Comparison of ENCODE assay signal across 9 mouse cellular contexts in the genomic region with DNA sequence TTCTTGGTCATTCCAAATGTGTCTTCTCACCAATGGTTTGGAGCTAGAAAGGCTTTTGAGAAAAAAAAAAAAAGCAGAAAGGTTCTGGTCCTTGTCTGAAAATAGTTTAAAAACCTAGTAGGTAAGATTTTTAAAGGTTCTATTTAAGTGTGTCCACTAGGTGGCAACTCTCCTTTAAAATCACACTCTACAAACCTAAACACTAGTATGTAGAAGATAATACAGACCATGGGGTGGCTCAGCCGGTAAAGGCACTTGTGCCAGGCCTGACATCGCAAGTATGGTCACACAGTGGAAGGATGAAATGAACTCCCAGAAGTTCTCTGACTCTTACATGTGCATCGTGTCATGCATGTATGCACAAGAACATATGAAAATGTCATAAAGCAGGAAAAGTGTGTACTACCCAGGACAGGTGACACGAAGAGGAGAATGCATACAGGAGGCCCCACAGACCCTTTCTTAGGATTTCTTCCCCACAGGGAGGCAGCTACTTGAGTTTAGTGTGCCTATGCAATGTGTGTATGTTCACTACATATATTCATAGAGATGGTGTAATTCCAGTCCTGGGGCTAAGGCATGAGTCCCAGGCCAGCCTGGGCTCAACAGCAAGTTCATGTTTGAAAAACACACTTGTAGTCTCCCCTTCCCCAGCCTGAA. TPM values are rescaled to one million over a fixed set of nuclear protein-coding genes. Genes with fewer than 3 reads are reported as not detected.
DNase-seq lines count a peak whose midpoint lies in the region; ATAC-seq lines count a peak whose summit lies in the region.
"Had no signal": no experiment of that assay in that cellular context is flagged by ENCODE, and none has a peak within 500 bp of the region (broad histone marks: within the 10 kb centered on the region; RNA-seq: fewer than 3 reads in every experiment).

No protein-coding gene starts in this region.

- no peak overlapping the region for H3K9ac ChIP-seq in heart, embryonic 11.5 days (ENCODE audit: low read depth, low read length)
- no peak overlapping the region for H3K9ac ChIP-seq in midbrain, embryonic 11.5 days (ENCODE audit: low read length)
- no peak overlapping the region for H3K9ac ChIP-seq in midbrain, embryonic 13.5 days (replicated peaks)
- H3K9ac ChIP-seq: hindbrain, embryonic 15.5 days had no signal

- H3K36me3 ChIP-seq in heart, embryonic 11.5 days (ENCODE audit: control insufficient read depth, insufficient read depth, low read length): peaks cover 11% of the 10 kb centered on the region; the same call in 1 of the 2 replicates
- peaks cover 5% of the 10 kb centered on the region; the same call in 1 of the 2 replicates for H3K36me3 ChIP-seq in midbrain, embryonic 11.5 days (ENCODE audit: control insufficient read depth, insufficient read depth, low read length)
- H3K36me3 ChIP-seq in midbrain, embryonic 13.5 days: peaks cover 27% of the 10 kb centered on the region

- no peak overlapping the region for H3K27ac ChIP-seq in heart, embryonic 11.5 days (ENCODE audit: low read depth, low read length)
- H3K27ac ChIP-seq in midbrain, embryonic 11.5 days (ENCODE audit: low read depth, low read length): no peak overlapping the region
- no peak overlapping the region for H3K27ac ChIP-seq in midbrain, embryonic 13.5 days
- H3K27ac ChIP-seq: hindbrain, embryonic 15.5 days had no signal

- H3K4me2 ChIP-seq in heart, embryonic 11.5 days: no peak overlapping the region
- no peak overlapping the region for H3K4me2 ChIP-seq in midbrain, embryonic 11.5 days
- H3K4me2 ChIP-seq in midbrain, embryonic 13.5 days (replicated peaks): no peak overlapping the region
- H3K4me2 ChIP-seq: hindbrain, embryonic 15.5 days had no signal

- peak; percentile 68 for DNase-seq in heart, adult 11 months
- DNase-seq in midbrain, embryonic 11.5 days (ENCODE audit: low spot score, missing footprints): peak; percentile 84
- DNase-seq in skeletal muscle tissue, adult 2 months (ENCODE audit: low read depth, low spot score): peak; percentile 15
- DNase-seq in gastrocnemius, postnatal 4 days (ENCODE audit: low spot score in 2 of 2): no peak
- DNase-seq in urinary bladder, adult 2 months (ENCODE audit: low spot score): no peak

- WGBS in heart, embryonic 11.5 days (ENCODE audit: insufficient replicate concordance): 22% methylated on average over 4 of the region's 4 CpGs
- WGBS in midbrain, embryonic 11.5 days: 20% methylated on average over 4 of the region's 4 CpGs
- 16% methylated on average over 4 of the region's 4 CpGs for WGBS in midbrain, embryonic 13.5 days

- no peaks in the 10 kb centered on the region for H3K9me3 ChIP-seq in heart, embryonic 11.5 days (replicated peaks; ENCODE audit: control insufficient read depth, low read length)
- no peaks in the 10 kb centered on the region for H3K9me3 ChIP-seq in midbrain, embryonic 11.5 days (ENCODE audit: control insufficient read depth, low read length)
- no peaks in the 10 kb centered on the region for H3K9me3 ChIP-seq in midbrain, embryonic 13.5 days
- H3K9me3 ChIP-seq: hindbrain, embryonic 15.5 days had no signal

- H3K4me1 ChIP-seq in heart, embryonic 11.5 days (ENCODE audit: control insufficient read depth, insufficient read depth, low read length): no peaks in the 10 kb centered on the region
- no peaks in the 10 kb centered on the region for H3K4me1 ChIP-seq in midbrain, embryonic 11.5 days (ENCODE audit: control insufficient read depth, insufficient read depth, low read length)
- no peaks in the 10 kb centered on the region for H3K4me1 ChIP-seq in midbrain, embryonic 13.5 days (replicated peaks)
- H3K4me1 ChIP-seq: hindbrain, embryonic 15.5 days had no signal

- no peak for ATAC-seq in heart, embryonic 11.5 days (replicated peaks; ENCODE audit: insufficient number of reproducible peaks, low FRiP score, low TSS enrichment)
- ATAC-seq in midbrain, embryonic 11.5 days (ENCODE audit: low FRiP score): no peak
- no peak for ATAC-seq in midbrain, embryonic 13.5 days
- peak; percentile 54; the same call in 1 of the 2 replicates for ATAC-seq in erythroid progenitor cell, adult 5-6 weeks (replicated peaks; ENCODE audit: low FRiP score, poor library complexity, severe bottlenecking)

- H3K4me3 ChIP-seq in heart, embryonic 11.5 days (ENCODE audit: low read depth, low read length): no peak overlapping the region
- no peak overlapping the region for H3K4me3 ChIP-seq in midbrain, embryonic 11.5 days (ENCODE audit: low read depth, low read length)
- no peak overlapping the region for H3K4me3 ChIP-seq in midbrain, embryonic 13.5 days (replicated peaks)
- H3K4me3 ChIP-seq: hindbrain, embryonic 15.5 days had no signal

- H3K27me3 ChIP-seq in heart, embryonic 11.5 days (ENCODE audit: control insufficient read depth, insufficient read depth, low read length): no peaks in the 10 kb centered on the region
- no peaks in the 10 kb centered on the region for H3K27me3 ChIP-seq in midbrain, embryonic 11.5 days (ENCODE audit: control insufficient read depth, insufficient read depth, low read length)
- no peaks in the 10 kb centered on the region for H3K27me3 ChIP-seq in midbrain, embryonic 13.5 days
- H3K27me3 ChIP-seq: hindbrain, embryonic 15.5 days had no signal

RNA-seq across cellular contexts. Expression of a gene that starts 17.3 kb away (rescaled TPM):
- not detected in 2 replicates for polyA plus RNA-seq in heart, embryonic 11.5 days (2014; fragmentation: Nextera tagmentation; extraction: Ambion mirVana)
- 0.10 TPM in 1 of 2 replicates, not detected in the other for polyA plus RNA-seq in midbrain, embryonic 11.5 days (2014; fragmentation: Nextera tagmentation; extraction: Ambion mirVana)
- polyA plus RNA-seq in midbrain, embryonic 13.5 days (2015; fragmentation: Nextera tagmentation; extraction: Ambion mirVana): not detected in 2 replicates
- not detected in 2 replicates for total RNA-seq in erythroid progenitor cell, adult 5-6 weeks (2015; ENCODE audit: low replicate concordance)
- total RNA-seq in erythroid progenitor cell, adult 5-6 weeks (2017; ENCODE audit: low replicate concordance): not detected in 2 replicates
- total RNA-seq in gastrocnemius, postnatal 4 days (2021): not detected
- polyA plus RNA-seq in urinary bladder, adult 2 months (2012; rRNA removed): not detected in 2 replicates
- polyA plus RNA-seq: hindbrain, embryonic 15.5 days had no signal

RNA-seq across cellular contexts. Expression of a gene that starts 35.8 kb away (rescaled TPM):
- polyA plus RNA-seq in heart, embryonic 11.5 days (2014; fragmentation: Nextera tagmentation; extraction: Ambion mirVana): 33.7 and 38.6 TPM in 2 replicates
- polyA plus RNA-seq in midbrain, embryonic 11.5 days (2014; fragmentation: Nextera tagmentation; extraction: Ambion mirVana): 31.8 and 33.5 TPM in 2 replicates
- 19.6 and 19.9 TPM in 2 replicates for polyA plus RNA-seq in midbrain, embryonic 13.5 days (2015; fragmentation: Nextera tagmentation; extraction: Ambion mirVana)
- 101 and 105 TPM in 2 replicates for total RNA-seq in erythroid progenitor cell, adult 5-6 weeks (2015; ENCODE audit: low replicate concordance)
- total RNA-seq in erythroid progenitor cell, adult 5-6 weeks (2017; ENCODE audit: low replicate concordance): 120 and 131 TPM in 2 replicates
- total RNA-seq in gastrocnemius, postnatal 4 days (2021): 10 to 100 TPM; 66.1 to 68.7 TPM
- polyA plus RNA-seq in urinary bladder, adult 2 months (2012; rRNA removed): 34.3 and 35.9 TPM in 2 replicates

RNA-seq across cellular contexts. Expression of a gene that starts 40.6 kb away (rescaled TPM):
- 2.5 and 2.7 TPM in 2 replicates for polyA plus RNA-seq in heart, embryonic 11.5 days (2014; fragmentation: Nextera tagmentation; extraction: Ambion mirVana)
- 4.0 and 5.1 TPM in 2 replicates for polyA plus RNA-seq in midbrain, embryonic 11.5 days (2014; fragmentation: Nextera tagmentation; extraction: Ambion mirVana)
- polyA plus RNA-seq in midbrain, embryonic 13.5 days (2015; fragmentation: Nextera tagmentation; extraction: Ambion mirVana): 4.5 and 4.6 TPM in 2 replicates
- 36.4 and 54.1 TPM in 2 replicates for total RNA-seq in erythroid progenitor cell, adult 5-6 weeks (2015; ENCODE audit: low replicate concordance)
- 117 and 127 TPM in 2 replicates for total RNA-seq in erythroid progenitor cell, adult 5-6 weeks (2017; ENCODE audit: low replicate concordance)
- total RNA-seq in gastrocnemius, postnatal 4 days (2021): 10 to 100 TPM; 20.1 to 22.2 TPM
- 101 and 106 TPM in 2 replicates for polyA plus RNA-seq in urinary bladder, adult 2 months (2012; rRNA removed)

Comparison
In these comparisons a context has a peak if more than half of its experiments do, and no peak if none do; other contexts are left out.
1. DNase-seq: peak in heart, adult 11 months (single experiment), midbrain, embryonic 11.5 days (single experiment) and skeletal muscle tissue, adult 2 months (single experiment); none in gastrocnemius, postnatal 4 days (0 of 2) and urinary bladder, adult 2 months (single experiment).
2. RNA of a gene that starts 40.6 kb away (polyA plus RNA-seq): 101 to 106 TPM in urinary bladder, adult 2 months; 4.5 to 4.6 TPM in midbrain, embryonic 13.5 days, 4.0 to 5.1 TPM in midbrain, embryonic 11.5 days and 2.5 to 2.7 TPM in heart, embryonic 11.5 days; every median in the first group is over 10 times any median in the second.